Mouse (Mus musculus): ENCODE data around the gene Unc119. TPM values are rescaled to one million over a fixed set of nuclear protein-coding genes. Genes with fewer than 3 reads are reported as not detected.

Gene Unc119
- polyA plus RNA-seq, 1 experiment from 2014 or later = 39.9 TPM

GRCm38 (mm10) chr11:78360125-78360788 is 17.0 kb downstream of the Unc119 start:
- Histone ChIP-seq H3K4me1 (ENCODE audit: control insufficient read depth, insufficient read depth, low read length) (no peaks in the 10 kb centered on the region), H3K9me3 (ENCODE audit: control insufficient read depth, low read length) (no peaks in the 10 kb centered on the region), H3K9ac (ENCODE audit: low read depth, low read length) (no peak overlapping the region), H3K4me2 (ENCODE audit: low read depth, low read length) (peak overlapping the region; percentile 58), H3K27me3 (replicated peaks; ENCODE audit: control insufficient read depth, insufficient read depth, low read length) (no peaks in the 10 kb centered on the region), H3K36me3 (ENCODE audit: control insufficient read depth, insufficient read depth, low read length) (no peaks in the 10 kb centered on the region), H3K4me3 (ENCODE audit: low read depth, low read length) (peak overlapping the region; percentile 32), H3K27ac (replicated peaks; ENCODE audit: low read depth, low read length) (no peak overlapping the region)
- 11% methylated on average over 13 of the region's 13 CpGs for WGBS
- ATAC-seq (ENCODE audit: low read depth) (peak; percentile 75), DNase-seq (ENCODE audit: low spot score) (peak; percentile 92)

GRCm38 (mm10) chr11:78360789-78361131 is 17.5 kb downstream of the Unc119 start:
- Histone ChIP-seq H3K4me2 (ENCODE audit: low read depth, low read length) (no peak overlapping the region), H3K9me3 (ENCODE audit: control insufficient read depth, low read length) (no peaks in the 10 kb centered on the region)

DNA sequence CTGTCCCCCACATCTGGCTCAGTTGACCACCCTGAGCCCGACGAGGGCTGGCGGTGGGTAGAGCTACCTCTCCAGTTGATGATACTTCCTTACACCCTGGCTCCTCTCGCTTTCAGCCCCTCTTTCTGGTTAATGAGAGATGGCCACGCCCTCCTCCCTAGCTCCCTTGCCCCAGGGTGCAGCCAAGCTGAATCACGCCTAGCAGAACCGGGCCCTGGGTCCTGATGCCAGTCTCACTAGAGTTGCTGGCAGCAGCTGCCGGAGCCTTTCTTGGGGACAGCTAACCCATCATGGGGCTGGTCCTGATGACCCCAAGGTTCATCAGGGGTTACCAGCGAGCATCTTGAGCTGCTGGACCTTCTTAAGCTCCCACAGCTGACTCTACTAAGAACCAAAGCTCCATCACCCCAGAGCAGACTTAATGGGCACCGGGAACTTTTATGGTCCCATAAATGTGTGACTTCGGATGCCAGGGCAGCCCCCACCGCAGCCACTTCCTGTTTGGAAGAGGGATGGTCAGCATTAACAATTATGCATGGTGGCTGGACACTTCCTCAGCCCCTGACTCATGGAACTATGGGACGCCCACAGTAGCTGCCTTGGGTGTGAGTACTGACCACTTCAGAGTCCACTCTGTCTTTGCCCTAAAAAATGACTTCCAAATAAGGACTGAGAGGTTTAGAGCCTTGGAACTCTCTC is 20.2 kb downstream of the Unc119 start:
- no peaks in the 10 kb centered on the region for H3K27me3 ChIP-seq (replicated peaks; ENCODE audit: control insufficient read depth, insufficient read depth, low read length)
- H3K4me2 ChIP-seq (ENCODE audit: low read depth, low read length) = no peak overlapping the region
- no peaks in the 10 kb centered on the region for H3K36me3 ChIP-seq (ENCODE audit: control insufficient read depth, insufficient read depth, low read length)
- ATAC-seq (ENCODE audit: low read depth) (no peak), DNase-seq (ENCODE audit: low spot score) (no peak)
- 74% methylated on average over 12 of the region's 13 CpGs for WGBS
- no peak overlapping the region for H3K4me3 ChIP-seq (ENCODE audit: low read depth, low read length)
- H3K27ac ChIP-seq (replicated peaks; ENCODE audit: low read depth, low read length) = no peak overlapping the region
- H3K9me3 ChIP-seq (ENCODE audit: control insufficient read depth, low read length) = no peaks in the 10 kb centered on the region
- no peaks in the 10 kb centered on the region for H3K4me1 ChIP-seq (ENCODE audit: control insufficient read depth, insufficient read depth, low read length)
- no peak overlapping the region for H3K9ac ChIP-seq (ENCODE audit: low read depth, low read length)

More at GRCm38 (mm10) chr11:78360789-78361131, 17.5 kb downstream of the Unc119 start:
- ATAC-seq (ENCODE audit: low read depth) (no peak), DNase-seq (ENCODE audit: low spot score) (no peak)
- H3K36me3 ChIP-seq (ENCODE audit: control insufficient read depth, insufficient read depth, low read length) = no peaks in the 10 kb centered on the region
- no peak overlapping the region for H3K4me3 ChIP-seq (ENCODE audit: low read depth, low read length)
- WGBS = 43% methylated on average over 2 of the region's 2 CpGs
- H3K27ac ChIP-seq (replicated peaks; ENCODE audit: low read depth, low read length) = no peak overlapping the region
- no peak overlapping the region for H3K9ac ChIP-seq (ENCODE audit: low read depth, low read length)
- H3K4me1 ChIP-seq (ENCODE audit: control insufficient read depth, insufficient read depth, low read length) = no peaks in the 10 kb centered on the region
- H3K27me3 ChIP-seq (replicated peaks; ENCODE audit: control insufficient read depth, insufficient read depth, low read length) = no peaks in the 10 kb centered on the region

- no peak overlapping the region for H3K9ac ChIP-seq (ENCODE audit: low read depth, low read length)
- H3K4me1 ChIP-seq (ENCODE audit: control insufficient read depth, insufficient read depth, low read length) = no peaks in the 10 kb centered on the region
- DNase-seq (ENCODE audit: low spot score) (no peak), ATAC-seq (ENCODE audit: low read depth) (no peak)
- WGBS = 55% methylated on average over 8 of the region's 8 CpGs
- H3K27ac ChIP-seq (replicated peaks; ENCODE audit: low read depth, low read length) = no peak overlapping the region
- H3K27me3 ChIP-seq (replicated peaks; ENCODE audit: control insufficient read depth, insufficient read depth, low read length) = no peaks in the 10 kb centered on the region
- no peaks in the 10 kb centered on the region for H3K9me3 ChIP-seq (ENCODE audit: control insufficient read depth, low read length)
- H3K4me3 ChIP-seq (ENCODE audit: low read depth, low read length) = no peak overlapping the region
- H3K4me2 ChIP-seq (ENCODE audit: low read depth, low read length) = no peak overlapping the region
- no peaks in the 10 kb centered on the region for H3K36me3 ChIP-seq (ENCODE audit: control insufficient read depth, insufficient read depth, low read length)
Measured at GRCm38 (mm10) chr11:78364103-78364502, 20.8 kb downstream of the Unc119 start.

GRCm38 (mm10) chr11:78367456-78368225 is 24.4 kb downstream of the Unc119 start:
- 90% methylated on average over 13 of the region's 15 CpGs for WGBS
- no peaks in the 10 kb centered on the region for H3K27me3 ChIP-seq (replicated peaks; ENCODE audit: control insufficient read depth, insufficient read depth, low read length)
- no peaks in the 10 kb centered on the region for H3K36me3 ChIP-seq (ENCODE audit: control insufficient read depth, insufficient read depth, low read length)
- DNase-seq (ENCODE audit: low spot score) (no peak), ATAC-seq (ENCODE audit: low read depth) (no peak)
- H3K9ac ChIP-seq (ENCODE audit: low read depth, low read length) = no peak overlapping the region
- no peak overlapping the region for H3K4me2 ChIP-seq (ENCODE audit: low read depth, low read length)
- H3K4me3 ChIP-seq (ENCODE audit: low read depth, low read length) = no peak overlapping the region
- no peaks in the 10 kb centered on the region for H3K4me1 ChIP-seq (ENCODE audit: control insufficient read depth, insufficient read depth, low read length)
- H3K27ac ChIP-seq (replicated peaks; ENCODE audit: low read depth, low read length) = no peak overlapping the region
- no peaks in the 10 kb centered on the region for H3K9me3 ChIP-seq (ENCODE audit: control insufficient read depth, low read length)

DNA sequence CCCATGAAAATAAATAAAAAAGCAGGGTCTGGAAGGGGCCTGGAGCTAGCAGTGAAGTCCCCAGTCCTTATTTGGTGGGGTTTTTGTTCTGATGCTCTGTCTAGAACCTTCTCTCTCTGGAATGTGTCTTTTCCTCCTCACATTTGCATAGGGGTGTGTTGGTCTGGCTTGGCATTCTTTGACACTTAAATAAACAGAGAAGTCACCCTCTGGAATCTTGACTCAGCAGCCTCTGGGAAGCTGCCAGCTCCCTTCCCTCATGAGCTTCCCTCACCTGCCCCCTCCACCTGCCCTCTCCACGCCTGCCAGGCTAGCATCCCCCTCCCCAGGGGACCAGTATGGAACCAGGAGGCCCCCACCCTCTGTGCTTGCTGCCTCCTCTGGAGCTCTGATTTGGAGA is 27.1 kb downstream of the Unc119 start:
- Histone ChIP-seq H3K4me2 (ENCODE audit: low read depth, low read length) (no peak overlapping the region), H3K4me1 (ENCODE audit: control insufficient read depth, insufficient read depth, low read length) (no peaks in the 10 kb centered on the region), H3K27ac (replicated peaks; ENCODE audit: low read depth, low read length) (no peak overlapping the region), H3K27me3 (replicated peaks; ENCODE audit: control insufficient read depth, insufficient read depth, low read length) (no peaks in the 10 kb centered on the region), H3K4me3 (ENCODE audit: low read depth, low read length) (no peak overlapping the region), H3K9me3 (ENCODE audit: control insufficient read depth, low read length) (no peaks in the 10 kb centered on the region), H3K9ac (ENCODE audit: low read depth, low read length) (no peak overlapping the region), H3K36me3 (ENCODE audit: control insufficient read depth, insufficient read depth, low read length) (no peaks in the 10 kb centered on the region)
- WGBS = 43% methylated on average over 1 of the region's 1 CpGs
- no peak for DNase-seq (ENCODE audit: low spot score)
- ATAC-seq (ENCODE audit: low read depth) = no peak

DNA sequence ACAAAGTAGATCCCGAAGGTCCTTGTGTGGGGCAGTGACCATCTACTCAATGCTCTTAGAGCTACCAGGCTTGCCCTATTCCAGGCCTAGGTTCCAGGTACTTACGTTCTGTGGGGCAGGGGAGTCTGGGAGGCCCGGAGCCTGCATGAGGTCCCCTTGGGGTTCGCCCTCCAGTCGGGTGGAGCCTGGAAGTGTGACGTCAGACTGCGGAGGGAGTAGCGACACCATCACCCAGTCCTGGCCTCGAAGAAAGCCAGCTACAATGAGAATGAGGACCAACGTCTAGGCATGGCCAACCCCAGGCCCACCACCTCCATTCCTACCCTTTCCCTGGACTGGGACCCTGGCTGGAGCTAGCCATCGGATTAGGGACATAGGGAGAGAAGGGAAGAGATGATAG is 28.4 kb downstream of the Unc119 start:
- 93% methylated on average over 11 of the region's 11 CpGs for WGBS
- Histone ChIP-seq H3K9ac (ENCODE audit: low read depth, low read length) (no peak overlapping the region), H3K4me2 (ENCODE audit: low read depth, low read length) (no peak overlapping the region), H3K36me3 (ENCODE audit: control insufficient read depth, insufficient read depth, low read length) (no peaks in the 10 kb centered on the region), H3K4me1 (ENCODE audit: control insufficient read depth, insufficient read depth, low read length) (no peaks in the 10 kb centered on the region), H3K27me3 (replicated peaks; ENCODE audit: control insufficient read depth, insufficient read depth, low read length) (no peaks in the 10 kb centered on the region), H3K27ac (replicated peaks; ENCODE audit: low read depth, low read length) (no peak overlapping the region), H3K9me3 (ENCODE audit: control insufficient read depth, low read length) (no peaks in the 10 kb centered on the region), H3K4me3 (ENCODE audit: low read depth, low read length) (no peak overlapping the region)
- ATAC-seq (ENCODE audit: low read depth) (no peak), DNase-seq (ENCODE audit: low spot score) (no peak)

DNA sequence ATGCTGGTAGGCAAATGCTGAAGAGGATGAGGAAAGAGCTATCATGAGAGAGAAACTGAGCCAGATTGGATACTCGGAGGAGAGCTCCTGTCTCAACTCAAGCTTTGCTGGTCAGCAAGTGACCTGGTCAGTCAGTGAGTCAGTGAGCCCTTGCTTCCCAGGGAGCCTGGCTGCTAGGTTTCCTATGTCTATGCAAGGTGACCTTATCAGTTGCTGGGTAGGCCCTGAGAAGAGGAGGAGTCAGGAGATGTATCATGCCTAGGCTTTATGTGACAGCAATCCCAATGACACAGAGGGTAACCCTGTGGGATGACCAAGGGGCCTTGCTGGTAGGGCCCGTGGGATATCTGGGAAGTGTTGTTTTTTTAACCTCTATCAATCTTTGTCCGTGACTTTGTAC is 28.9 kb downstream of the Unc119 start:
- Histone ChIP-seq H3K4me3 (ENCODE audit: low read depth, low read length) (no peak overlapping the region), H3K27ac (replicated peaks; ENCODE audit: low read depth, low read length) (no peak overlapping the region), H3K4me1 (ENCODE audit: control insufficient read depth, insufficient read depth, low read length) (no peaks in the 10 kb centered on the region), H3K36me3 (ENCODE audit: control insufficient read depth, insufficient read depth, low read length) (no peaks in the 10 kb centered on the region), H3K9ac (ENCODE audit: low read depth, low read length) (no peak overlapping the region), H3K27me3 (replicated peaks; ENCODE audit: control insufficient read depth, insufficient read depth, low read length) (no peaks in the 10 kb centered on the region), H3K9me3 (ENCODE audit: control insufficient read depth, low read length) (no peaks in the 10 kb centered on the region), H3K4me2 (ENCODE audit: low read depth, low read length) (no peak overlapping the region)
- DNase-seq (ENCODE audit: low spot score) (no peak), ATAC-seq (ENCODE audit: low read depth) (no peak)
- WGBS = 69% methylated on average over 3 of the region's 3 CpGs

Measured in embryonic facial prominence, embryonic 14.5 days (tissue).